Mouse (Mus musculus): ENCODE data around the gene Gstm7. TPM values are rescaled to one million over a fixed set of nuclear protein-coding genes. Genes with fewer than 3 reads are reported as not detected.
"Not testable (repeated sequence)": the region's sequence is repeated elsewhere in the genome, so short reads cannot be mapped to it uniquely, and the experiment has no call there.

Gstm7 gene
- 12.3 and 13.9 TPM in 2 replicates for polyA plus RNA-seq (2014; fragmentation: Nextera tagmentation; extraction: Ambion mirVana)

GRCm38 (mm10) chr3:107931670-107932069 lies at the start of gene Gstm7:
TSS of gene Gstm7 (minus strand) at chr3:107931817.
- peak within 1 kb of the TSS; percentile 56 for H3K27ac ChIP-seq (ENCODE audit: low read depth)
- no peaks in the 10 kb centered on the region for H3K36me3 ChIP-seq (ENCODE audit: insufficient read depth)
- 4% methylated on average over 10 of the region's 10 CpGs for WGBS
- H3K4me3 ChIP-seq (ENCODE audit: low read depth, low read length): peak within 1 kb of the TSS; percentile 16
- no peaks in the 10 kb centered on the region for H3K27me3 ChIP-seq (ENCODE audit: insufficient read depth, low read length)
- TF ChIP-seq CTCF (IDR thresholded peaks at IDR 0.05; ENCODE audit: low read depth): peak; percentile 44; the same call in 1 of the 2 replicates
- ATAC-seq (ENCODE audit: insufficient read depth): peak; percentile 97
- no peaks in the 10 kb centered on the region for H3K9me3 ChIP-seq (ENCODE audit: low read depth, low read length)
- no peak within 1 kb of the TSS for H3K9ac ChIP-seq
- H3K4me1 ChIP-seq (ENCODE audit: insufficient read depth): no peaks in the 10 kb centered on the region
- H3K4me2 ChIP-seq: peak within 1 kb of the TSS; percentile 58
- peak; percentile 99 for DNase-seq

DNA sequence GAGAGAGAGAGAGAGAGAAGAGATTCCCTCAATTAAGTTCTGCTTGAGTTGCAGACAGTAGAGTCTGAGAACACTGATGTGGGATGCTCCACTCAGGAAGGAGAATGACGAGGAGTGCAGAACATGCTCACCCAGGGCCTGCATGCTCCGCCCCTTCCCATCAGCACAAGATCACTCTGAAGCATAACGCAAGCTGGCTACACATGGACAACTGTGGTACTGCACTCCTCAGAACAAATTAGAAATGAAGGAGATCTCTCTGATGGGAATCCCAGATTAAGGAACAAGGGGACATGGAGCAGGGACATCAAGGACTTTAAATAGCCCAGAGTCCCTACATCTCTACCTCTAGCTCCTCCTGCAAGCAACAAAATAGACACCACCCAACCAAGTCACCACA lies 49.6 kb upstream of the Gstm7 start:
- H3K27me3 ChIP-seq (ENCODE audit: insufficient read depth, low read length): no peaks in the 10 kb centered on the region
- H3K9ac ChIP-seq: no peak overlapping the region
- no peaks in the 10 kb centered on the region for H3K9me3 ChIP-seq (ENCODE audit: low read depth, low read length)
- 66% methylated on average over 3 of the region's 3 CpGs for WGBS
- no peak overlapping the region for H3K27ac ChIP-seq (ENCODE audit: low read depth)
- no peak for ATAC-seq (ENCODE audit: insufficient read depth)
- no peak overlapping the region for H3K4me2 ChIP-seq
- peak; percentile 17; the same call in 1 of the 2 replicates for TF ChIP-seq CTCF (IDR thresholded peaks at IDR 0.05; ENCODE audit: low read depth)
- no peak overlapping the region for H3K4me3 ChIP-seq (ENCODE audit: low read depth, low read length)
- H3K4me1 ChIP-seq (ENCODE audit: insufficient read depth): no peaks in the 10 kb centered on the region
- DNase-seq: no peak
- no peaks in the 10 kb centered on the region for H3K36me3 ChIP-seq (ENCODE audit: insufficient read depth)

DNA sequence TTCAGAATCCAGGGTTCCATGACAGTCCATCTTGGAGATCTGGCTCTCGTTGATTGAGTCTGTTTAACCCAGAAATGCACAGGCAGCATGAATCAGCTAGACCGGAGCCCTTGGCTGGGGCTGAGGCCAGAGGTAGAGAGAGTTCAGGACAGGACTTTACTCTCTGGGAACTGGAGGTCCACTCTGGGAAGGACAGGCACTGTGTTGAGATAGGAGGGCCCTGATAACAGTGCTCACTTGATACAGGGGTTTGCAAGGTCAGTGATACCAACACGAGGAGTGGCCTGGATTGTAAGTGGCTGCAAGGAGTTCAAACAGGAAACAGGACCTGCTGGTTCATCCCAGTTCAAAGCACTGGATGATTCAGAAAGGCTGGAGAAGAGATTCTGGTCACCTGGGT lies 46.1 kb upstream of the Gstm7 start:
- Histone ChIP-seq H3K9me3 (ENCODE audit: low read depth, low read length) (no peaks in the 10 kb centered on the region), H3K4me3 (ENCODE audit: low read depth, low read length) (no peak overlapping the region), H3K4me1 (ENCODE audit: insufficient read depth) (no peaks in the 10 kb centered on the region), H3K36me3 (ENCODE audit: insufficient read depth) (no peaks in the 10 kb centered on the region), H3K4me2 (no peak overlapping the region), H3K27ac (ENCODE audit: low read depth) (no peak overlapping the region), H3K27me3 (ENCODE audit: insufficient read depth, low read length) (no peaks in the 10 kb centered on the region), H3K9ac (no peak overlapping the region)
- 57% methylated on average over 3 of the region's 3 CpGs for WGBS
- TF ChIP-seq CTCF (IDR thresholded peaks at IDR 0.05; ENCODE audit: low read depth): no peak
- ATAC-seq (ENCODE audit: insufficient read depth): no peak
- DNase-seq: no peak

GRCm38 (mm10) chr3:107974237-107974636 lies 42.6 kb upstream of the Gstm7 start:
- no peak overlapping the region for H3K27ac ChIP-seq (ENCODE audit: low read depth)
- H3K9me3 ChIP-seq (ENCODE audit: low read depth, low read length): no peaks in the 10 kb centered on the region
- no peak for DNase-seq
- no peak overlapping the region for H3K4me2 ChIP-seq
- no peak for ATAC-seq (ENCODE audit: insufficient read depth)
- H3K9ac ChIP-seq: no peak overlapping the region
- H3K36me3 ChIP-seq (ENCODE audit: insufficient read depth): no peaks in the 10 kb centered on the region
- no peak overlapping the region for H3K4me3 ChIP-seq (ENCODE audit: low read depth, low read length)
- no peaks in the 10 kb centered on the region for H3K4me1 ChIP-seq (ENCODE audit: insufficient read depth)
- no peak for TF ChIP-seq CTCF (IDR thresholded peaks at IDR 0.05; ENCODE audit: low read depth)
- 91% methylated on average over 1 of the region's 1 CpGs for WGBS
- H3K27me3 ChIP-seq (ENCODE audit: insufficient read depth, low read length): no peaks in the 10 kb centered on the region

GRCm38 (mm10) chr3:107972070-107972469 lies 40.5 kb upstream of the Gstm7 start:
- Histone ChIP-seq H3K36me3 (ENCODE audit: insufficient read depth) (no peaks in the 10 kb centered on the region), H3K27me3 (ENCODE audit: insufficient read depth, low read length) (no peaks in the 10 kb centered on the region), H3K4me3 (ENCODE audit: low read depth, low read length) (no peak overlapping the region), H3K9me3 (ENCODE audit: low read depth, low read length) (no peaks in the 10 kb centered on the region), H3K27ac (ENCODE audit: low read depth) (no peak overlapping the region), H3K9ac (no peak overlapping the region), H3K4me2 (no peak overlapping the region), H3K4me1 (ENCODE audit: insufficient read depth) (no peaks in the 10 kb centered on the region)
- DNase-seq (no peak), ATAC-seq (ENCODE audit: insufficient read depth) (no peak)
- WGBS: 74% methylated on average over 3 of the region's 3 CpGs
- no peak for TF ChIP-seq CTCF (IDR thresholded peaks at IDR 0.05; ENCODE audit: low read depth)

DNA sequence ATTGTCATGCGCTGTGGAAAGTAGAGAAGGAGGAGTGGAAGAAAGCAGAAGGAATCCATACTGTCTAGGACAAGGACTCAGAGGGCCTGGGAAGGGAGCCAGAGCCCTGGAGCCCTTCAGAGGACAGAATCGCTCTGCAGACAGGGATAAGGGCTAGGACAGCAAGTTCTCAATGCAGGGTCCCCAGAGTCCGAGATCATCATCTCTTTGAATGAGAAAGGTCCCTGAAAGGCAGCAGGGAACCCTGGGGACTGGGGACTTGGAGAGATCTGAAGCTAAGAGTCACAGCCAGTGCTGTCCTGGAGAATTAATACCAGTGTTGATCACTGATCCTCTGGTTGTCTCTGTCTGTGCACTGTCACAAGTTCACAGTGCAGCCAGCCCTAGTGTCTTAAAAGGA lies 39.5 kb upstream of the Gstm7 start:
- not testable (repeated sequence) for H3K4me1 ChIP-seq (ENCODE audit: insufficient read depth); H3K27me3 ChIP-seq (ENCODE audit: insufficient read depth, low read length); H3K9ac ChIP-seq; H3K36me3 ChIP-seq (ENCODE audit: insufficient read depth); H3K4me3 ChIP-seq (ENCODE audit: low read depth, low read length); H3K4me2 ChIP-seq; DNase-seq; H3K9me3 ChIP-seq (ENCODE audit: low read depth, low read length); H3K27ac ChIP-seq (ENCODE audit: low read depth); ATAC-seq (ENCODE audit: insufficient read depth)
- 49% methylated on average over 3 of the region's 3 CpGs for WGBS

DNA sequence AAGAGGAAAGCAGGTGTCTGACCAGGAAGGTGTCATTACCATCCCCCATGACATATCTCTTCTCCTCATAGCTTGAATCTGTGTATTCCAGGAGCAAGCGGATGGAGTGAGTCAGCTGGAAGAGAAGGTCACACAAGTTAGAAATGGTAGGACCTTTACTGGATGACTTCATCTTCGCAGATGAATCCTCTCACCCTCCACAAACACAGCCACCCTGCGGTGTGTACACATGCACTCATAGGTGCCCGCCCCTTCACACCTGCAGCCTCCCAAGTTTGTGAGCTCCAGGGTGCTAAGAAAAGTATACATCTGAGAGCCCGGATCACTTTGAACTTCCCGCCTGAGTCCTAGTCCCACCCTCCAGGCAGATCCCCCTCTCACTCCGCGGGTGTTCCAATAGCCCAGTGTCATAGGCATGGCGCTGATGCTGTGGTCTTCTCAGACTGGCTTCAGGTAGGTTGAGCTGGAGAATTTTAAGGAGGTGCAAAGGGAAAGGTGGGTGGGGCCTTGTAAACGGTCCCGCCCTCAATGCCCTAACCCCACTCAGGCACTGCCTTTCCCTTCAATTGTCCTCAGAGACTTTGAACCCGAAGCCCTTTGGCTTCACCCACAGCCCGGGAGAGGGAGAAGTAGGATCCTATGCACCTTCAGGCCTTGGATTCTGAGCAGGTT lies 37.2 kb upstream of the Gstm7 start, which contains the start of gene Gstm3:
TSS of gene Gstm3 (minus strand) at position 560 of the 672 bp plus-strand sequence.
- ATAC-seq (ENCODE audit: insufficient read depth): no peak; the same call in 1 of the 2 replicates
- TF ChIP-seq CTCF (IDR thresholded peaks at IDR 0.05; ENCODE audit: low read depth): no peak
- H3K9ac ChIP-seq: no peak within 1 kb of the TSS
- no peaks in the 10 kb centered on the region for H3K36me3 ChIP-seq (ENCODE audit: insufficient read depth)
- H3K9me3 ChIP-seq (ENCODE audit: low read depth, low read length): no peaks in the 10 kb centered on the region
- no peaks in the 10 kb centered on the region for H3K4me1 ChIP-seq (ENCODE audit: insufficient read depth)
- WGBS: 34% methylated on average over 13 of the region's 13 CpGs
- no peaks in the 10 kb centered on the region for H3K27me3 ChIP-seq (ENCODE audit: insufficient read depth, low read length)
- no peak within 1 kb of the TSS for H3K4me2 ChIP-seq
- H3K27ac ChIP-seq (ENCODE audit: low read depth): no peak within 1 kb of the TSS
- H3K4me3 ChIP-seq (ENCODE audit: low read depth, low read length): no peak within 1 kb of the TSS
- DNase-seq: no peak

Measured in lung, embryonic 14.5 days (tissue).